Mouse (Mus musculus) kidney, embryonic 14.5 days (tissue): Measurements from ENCODE around the gene Gm12216. TPM values are rescaled to one million over a fixed set of nuclear protein-coding genes. Genes with fewer than 3 reads are reported as not detected.

ENCODE experiments used
- ATAC-seq: fragments of 200-750 bp; cut with Nextera tagmentation; 2 replicates; pipeline ENCODE4 v1.8.0; 2017; ENCODE audit warnings: moderate number of reproducible peaks, mild to moderate bottlenecking, moderate TSS enrichment, moderate library complexity; ENCODE audit not compliant: low FRiP score, low TSS enrichment
- H3K27ac ChIP-seq: fragments of 300-500 bp; sonication (generic); 2 replicates; pipeline ENCODE4 v1.5.1; 2014; ENCODE audit warnings: low read depth, mild to moderate bottlenecking, low read length, moderate library complexity, mixed read lengths
- H3K27me3 ChIP-seq: fragments of 300-500 bp; sonication (generic); 2 replicates; pipeline ENCODE4 v1.6.1; 2014; ENCODE audit warnings: mild to moderate bottlenecking, low read length; ENCODE audit not compliant: control insufficient read depth, insufficient read depth
- H3K36me3 ChIP-seq: fragments of 300-500 bp; sonication (generic); 2 replicates; pipeline ENCODE4 v1.6.1; 2014; ENCODE audit warnings: low read length, mixed read lengths; ENCODE audit not compliant: control insufficient read depth, insufficient read depth
- H3K4me1 ChIP-seq: fragments of 300-500 bp; sonication (generic); 2 replicates; pipeline ENCODE4 v1.6.1; 2014; ENCODE audit warnings: low read length, mixed read lengths; ENCODE audit not compliant: control insufficient read depth, insufficient read depth
- H3K4me2 ChIP-seq: fragments of 300-500 bp; sonication (generic); replicated peaks from 2 replicates; pipeline ENCODE4 v1.6.1; 2014; ENCODE audit warnings: low read depth, mild to moderate bottlenecking, low read length
- H3K4me3 ChIP-seq: fragments of 300-500 bp; sonication (generic); 2 replicates; pipeline ENCODE4 v1.5.1; 2014; ENCODE audit warnings: mild to moderate bottlenecking, low read length
- H3K9ac ChIP-seq: fragments of 300-500 bp; sonication (generic); 2 replicates; pipeline ENCODE4 v1.6.1; 2014; ENCODE audit warnings: low read depth, mild to moderate bottlenecking, low read length, moderate library complexity
- H3K9me3 ChIP-seq: fragments of 300-500 bp; sonication (generic); 2 replicates; pipeline ENCODE4 v1.6.1; 2016; ENCODE audit warnings: low read length; ENCODE audit not compliant: control insufficient read depth
- WGBS: fragments of 180-500 bp; shearing (Covaris S2); extraction: QIAGEN DNeasy Blood & Tissue Kit; methylation state at CpG from one replicate; pipeline ENCODE4 v1.1.7; 2014; 5-methylcytosine and 5-hydroxymethylcytosine counted together
- polyA plus RNA-seq: library from polyadenylated mRNA; unstranded; fragments of >200 nt; fragmentation: Nextera tagmentation; extraction: Ambion mirVana; gene quantifications from 2 replicates; pipeline ENCODE4 v1.2.1, GENCODE M21; 2014

The Gm12216 gene
- polyA plus RNA-seq, 1 experiment from 2014 or later: 1.1 TPM

GRCm38 (mm10) chr11:53773641-53774360, 85.3 kb downstream of the Gm12216 start:
- H3K36me3 ChIP-seq: peaks cover 32% of the 10 kb centered on the region

GRCm38 (mm10) chr11:53773087-53773486, 86.0 kb downstream of the Gm12216 start, which contains the start of gene Gm17334:
Gm17334 (minus strand) TSS chr11:53773187.
- Histone ChIP-seq H3K4me2 (no peak within 1 kb of the TSS), H3K36me3 (peaks cover 32% of the 10 kb centered on the region), H3K4me1 (peaks cover 10% of the 10 kb centered on the region; the same call in 1 of the 2 replicates), H3K27me3 (no peaks in the 10 kb centered on the region), H3K9ac (no peak within 1 kb of the TSS), H3K4me3 (no peak within 1 kb of the TSS), H3K27ac (no peak within 1 kb of the TSS), H3K9me3 (no peaks in the 10 kb centered on the region)
- no peak for ATAC-seq
- 92% methylated on average over 5 of the region's 5 CpGs for WGBS

More at GRCm38 (mm10) chr11:53773641-53774360, 85.3 kb downstream of the Gm12216 start:
- H3K9ac ChIP-seq: no peak overlapping the region
- H3K4me3 ChIP-seq: no peak overlapping the region
- H3K27ac ChIP-seq: no peak overlapping the region
- H3K9me3 ChIP-seq: no peaks in the 10 kb centered on the region
- H3K27me3 ChIP-seq: no peaks in the 10 kb centered on the region
- peaks cover 10% of the 10 kb centered on the region; the same call in 1 of the 2 replicates for H3K4me1 ChIP-seq
- no peak for ATAC-seq
- H3K4me2 ChIP-seq: no peak overlapping the region
- WGBS: 90% methylated on average over 16 of the region's 16 CpGs

GRCm38 (mm10) chr11:53772536-53772935, 86.5 kb downstream of the Gm12216 start:
- Histone ChIP-seq H3K27me3 (no peaks in the 10 kb centered on the region), H3K4me2 (no peak overlapping the region), H3K4me1 (peaks cover 10% of the 10 kb centered on the region; the same call in 1 of the 2 replicates), H3K9me3 (no peaks in the 10 kb centered on the region), H3K36me3 (peaks cover 32% of the 10 kb centered on the region), H3K4me3 (no peak overlapping the region), H3K9ac (no peak overlapping the region), H3K27ac (no peak overlapping the region)
- ATAC-seq: no peak
- WGBS: 88% methylated on average over 9 of the region's 9 CpGs

GRCm38 (mm10) chr11:53771001-53771744, 87.9 kb downstream of the Gm12216 start:
- H3K4me3 ChIP-seq: peak overlapping the region; percentile 78
- 90% methylated on average over 11 of the region's 11 CpGs for WGBS
- no peak overlapping the region for H3K9ac ChIP-seq

GRCm38 (mm10) chr11:53770125-53770791, 88.8 kb downstream of the Gm12216 start:
- peaks cover 10% of the 10 kb centered on the region; the same call in 1 of the 2 replicates for H3K4me1 ChIP-seq
- peak overlapping the region; percentile 86 for H3K4me2 ChIP-seq
- H3K9ac ChIP-seq: peak overlapping the region; percentile 72
- peaks cover 17% of the 10 kb centered on the region for H3K36me3 ChIP-seq
- WGBS: under 1% methylated on average over 74 of the region's 75 CpGs
- no peaks in the 10 kb centered on the region for H3K27me3 ChIP-seq
- peak; percentile 80 for ATAC-seq
- H3K9me3 ChIP-seq: no peaks in the 10 kb centered on the region
- peak overlapping the region; percentile 12; the same call in 1 of the 2 replicates for H3K27ac ChIP-seq
- H3K4me3 ChIP-seq: peak overlapping the region; percentile 78

More at GRCm38 (mm10) chr11:53771001-53771744, 87.9 kb downstream of the Gm12216 start:
- H3K27me3 ChIP-seq: no peaks in the 10 kb centered on the region
- H3K36me3 ChIP-seq: peaks cover 24% of the 10 kb centered on the region
- H3K27ac ChIP-seq: no peak overlapping the region
- no peak for ATAC-seq
- H3K4me1 ChIP-seq: peaks cover 10% of the 10 kb centered on the region; the same call in 1 of the 2 replicates
- H3K4me2 ChIP-seq: peak overlapping the region; percentile 86
- no peaks in the 10 kb centered on the region for H3K9me3 ChIP-seq

- H3K4me2 ChIP-seq: peak within 1 kb of the TSS; percentile 86
- peak; percentile 95 for ATAC-seq
- peak within 1 kb of the TSS; percentile 72 for H3K9ac ChIP-seq
- peak within 1 kb of the TSS; percentile 78 for H3K4me3 ChIP-seq
- peaks cover 13% of the 10 kb centered on the region for H3K36me3 ChIP-seq
- no peaks in the 10 kb centered on the region for H3K27me3 ChIP-seq
- H3K27ac ChIP-seq: peak within 1 kb of the TSS; percentile 12; the same call in 1 of the 2 replicates
- H3K4me1 ChIP-seq: peaks cover 10% of the 10 kb centered on the region; the same call in 1 of the 2 replicates
- WGBS: under 1% methylated on average over 40 of the region's 40 CpGs
- no peaks in the 10 kb centered on the region for H3K9me3 ChIP-seq
These were observed 89.3 kb downstream of the Gm12216 start, which contains the start of gene Irf1 for GRCm38 (mm10) chr11:53769760-53770124. Irf1 (plus strand) TSS chr11:53770014.

GRCm38 (mm10) chr11:53769185-53769576, 89.9 kb downstream of the Gm12216 start:
- no peaks in the 10 kb centered on the region for H3K9me3 ChIP-seq
- WGBS: 46% methylated on average over 12 of the region's 12 CpGs
- H3K36me3 ChIP-seq: peaks cover 8% of the 10 kb centered on the region
- peak overlapping the region; percentile 78 for H3K4me3 ChIP-seq
- H3K4me1 ChIP-seq: peaks cover 10% of the 10 kb centered on the region; the same call in 1 of the 2 replicates
- ATAC-seq: no peak
- H3K27ac ChIP-seq: no peak overlapping the region
- H3K4me2 ChIP-seq: peak overlapping the region; percentile 86
- H3K9ac ChIP-seq: no peak overlapping the region
- no peaks in the 10 kb centered on the region for H3K27me3 ChIP-seq

- Histone ChIP-seq H3K9ac (no peak overlapping the region), H3K9me3 (no peaks in the 10 kb centered on the region), H3K4me3 (no peak overlapping the region), H3K4me1 (peaks cover 16% of the 10 kb centered on the region), H3K27ac (no peak overlapping the region), H3K4me2 (no peak overlapping the region), H3K36me3 (peaks cover 2% of the 10 kb centered on the region), H3K27me3 (no peaks in the 10 kb centered on the region)
- ATAC-seq: no peak
- 72% methylated on average over 13 of the region's 13 CpGs for WGBS
These were observed 90.5 kb downstream of the Gm12216 start for GRCm38 (mm10) chr11:53768422-53769184.
